Mouse (Mus musculus): Measurements from ENCODE around the gene Cryba4. TPM values are rescaled to one million over a fixed set of nuclear protein-coding genes. Genes with fewer than 3 reads are reported as not detected.
A peak's percentile ranks its signal among the peaks of the same experiment; 100 is the strongest.

Gene Cryba4
- total and polyA plus RNA-seq, 3 experiments = 0.39 to 0.77 TPM; not detected in 1

DNA sequence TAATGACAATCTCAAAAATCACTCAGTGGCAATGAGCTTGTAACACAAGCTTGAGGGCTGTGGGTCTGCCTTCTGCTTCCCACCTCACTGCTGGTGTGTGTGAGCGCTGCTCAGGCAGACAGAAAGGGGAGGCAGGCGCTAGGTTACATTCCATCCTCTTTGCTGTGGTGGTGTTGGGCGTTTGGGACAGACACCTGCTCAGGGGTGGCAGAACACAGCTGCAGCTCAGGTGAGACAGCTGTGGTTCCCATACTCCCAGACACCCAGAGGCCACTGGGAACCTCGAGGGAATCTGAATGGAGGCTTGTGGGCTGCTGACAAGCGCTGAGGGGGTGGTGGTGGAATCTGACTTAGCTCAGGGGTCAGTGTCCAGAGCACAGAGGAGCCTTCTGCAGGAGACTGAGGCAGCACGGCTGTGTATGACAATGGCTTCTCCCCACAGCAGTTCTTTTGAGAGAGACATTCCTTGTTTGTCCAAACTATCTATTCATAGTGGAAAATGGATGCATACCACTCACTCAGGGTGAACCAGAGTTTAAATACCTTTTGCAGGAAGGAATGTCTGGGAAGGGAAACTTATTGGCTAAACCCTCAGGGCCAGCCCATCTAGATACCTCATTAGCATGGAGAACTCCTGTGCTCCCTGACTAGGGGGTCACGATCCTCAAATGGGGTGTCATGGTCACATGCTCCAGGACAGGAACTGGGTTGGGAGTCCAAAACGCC lies 7.3 kb downstream of the Cryba4 start:
- Histone ChIP-seq H3K4me1 (ENCODE audit: control insufficient read depth in 1 of 2, insufficient read depth in 2 of 2, low read length in 2 of 2) (peaks cover 4 to 16% of the 10 kb centered on the region in 2 experiments; a peak in 3 of 4 replicates), H3K9me3 (replicated peaks; ENCODE audit: insufficient read depth, low read length) (no peaks in the 10 kb centered on the region), H3K36me3 (ENCODE audit: control insufficient read depth in 1 of 2, insufficient read depth in 2 of 2, low read length in 2 of 2) (peaks cover 0 to 4% of the 10 kb centered on the region in 2 experiments; a peak in 2 of 4 replicates), H3K9ac (ENCODE audit: control insufficient read depth, low read depth, low read length, poor library complexity, severe bottlenecking) (no peak overlapping the region), H3K27ac (ENCODE audit: control insufficient read depth, low read depth, low read length) (no peak overlapping the region), H3K4me3 (ENCODE audit: control insufficient read depth in 1 of 2, insufficient read depth in 1 of 2, low read depth in 2 of 2, low read length in 2 of 2) (no peak overlapping the region), H3K79me2 (ENCODE audit: control insufficient read depth, insufficient read depth, low read length, poor library complexity) (no peaks in the 10 kb centered on the region), H3K27me3 (ENCODE audit: control insufficient read depth in 1 of 2, insufficient read depth in 2 of 2, low read length in 2 of 2) (no peaks in the 10 kb centered on the region)
- no peak for TF ChIP-seq POLR2AphosphoS5 (IDR thresholded peaks at IDR 0.05; ENCODE audit: borderline replicate concordance, low read depth, low read length)
- no peak for TF ChIP-seq USF1 (IDR thresholded peaks at IDR 0.05; ENCODE audit: low read depth, low read length)
- no peak for TF ChIP-seq E2F4 (IDR thresholded peaks at IDR 0.05; ENCODE audit: borderline replicate concordance, low read depth, low read length)
- no peak for TF ChIP-seq MAZ (IDR thresholded peaks at IDR 0.05; ENCODE audit: low read depth, low read length)
- TF ChIP-seq NRF1 (IDR thresholded peaks at IDR 0.05; ENCODE audit: insufficient read depth, low read depth, low read length, poor library complexity, severe bottlenecking) = no peak
- TF ChIP-seq MAX (IDR thresholded peaks at IDR 0.05; ENCODE audit: low read length) = no peak
- no peak for TF ChIP-seq GABPA (IDR thresholded peaks at IDR 0.05; ENCODE audit: low read depth, low read length)
- no peak for TF ChIP-seq SIN3A (IDR thresholded peaks at IDR 0.05; ENCODE audit: low read length)
- no peak for TF ChIP-seq UBTF (IDR thresholded peaks at IDR 0.05; ENCODE audit: borderline replicate concordance, insufficient read depth, low read depth, low read length)
- TF ChIP-seq TAL1 (IDR thresholded peaks at IDR 0.05; ENCODE audit: low read length) = no peak
- TF ChIP-seq BHLHE40 (IDR thresholded peaks at IDR 0.05; ENCODE audit: borderline replicate concordance, low read depth, low read length) = no peak
- no peak for TF ChIP-seq CTCF (IDR thresholded peaks at IDR 0.05 in 2 of 3, conservative IDR thresholded peaks at IDR 0.05 in 1 of 3; ENCODE audit: control insufficient read depth in 1 of 3, insufficient read depth in 1 of 3, low read depth in 2 of 3, low read length in 3 of 3, poor library complexity in 1 of 3, severe bottlenecking in 1 of 3)
- DNase-seq (ENCODE audit: low read depth, low spot score) = no peak

DNA sequence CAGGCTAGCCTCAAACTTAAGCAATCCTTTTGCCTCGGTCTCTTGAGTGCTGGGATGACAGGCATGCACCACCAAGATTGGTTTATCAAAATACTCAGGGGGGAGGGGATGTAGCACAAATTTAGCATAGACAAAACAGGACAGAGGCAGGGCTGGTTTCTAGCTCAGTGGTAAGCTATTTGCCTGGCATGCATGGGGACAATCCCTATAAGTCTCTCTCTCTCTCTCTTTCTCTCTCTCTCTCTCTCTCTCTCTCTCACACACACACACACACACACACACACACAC lies 8.1 kb downstream of the Cryba4 start:
- TF ChIP-seq NRF1 (IDR thresholded peaks at IDR 0.05; ENCODE audit: insufficient read depth, low read depth, low read length, poor library complexity, severe bottlenecking) = no peak
- no peak for TF ChIP-seq E2F4 (IDR thresholded peaks at IDR 0.05; ENCODE audit: borderline replicate concordance, low read depth, low read length)
- no peak for TF ChIP-seq EP300 (IDR thresholded peaks at IDR 0.05; ENCODE audit: low read depth in 1 of 2, low read length in 2 of 2)
- no peak for TF ChIP-seq RAD21 (IDR thresholded peaks at IDR 0.05; ENCODE audit: low read depth, low read length)
- no peak for TF ChIP-seq HCFC1 (IDR thresholded peaks at IDR 0.05; ENCODE audit: low read depth, low read length)
- TF ChIP-seq ELF1 (IDR thresholded peaks at IDR 0.05; ENCODE audit: low read depth, low read length) = no peak
- no peak for TF ChIP-seq BHLHE40 (IDR thresholded peaks at IDR 0.05; ENCODE audit: borderline replicate concordance, low read depth, low read length)
- TF ChIP-seq GATA1 (IDR thresholded peaks at IDR 0.05; ENCODE audit: low read depth, low read length) = no peak
- TF ChIP-seq TBP (IDR thresholded peaks at IDR 0.05; ENCODE audit: low read depth, low read length) = no peak
- no peak for TF ChIP-seq GABPA (IDR thresholded peaks at IDR 0.05; ENCODE audit: low read depth, low read length)
- TF ChIP-seq CTCF (IDR thresholded peaks at IDR 0.05 in 2 of 3, conservative IDR thresholded peaks at IDR 0.05 in 1 of 3; ENCODE audit: control insufficient read depth in 1 of 3, insufficient read depth in 1 of 3, low read depth in 2 of 3, low read length in 3 of 3, poor library complexity in 1 of 3, severe bottlenecking in 1 of 3) = no peak
- TF ChIP-seq CHD2 (IDR thresholded peaks at IDR 0.05; ENCODE audit: low read length) = no peak
- TF ChIP-seq MAZ (IDR thresholded peaks at IDR 0.05; ENCODE audit: low read depth, low read length) = no peak
- TF ChIP-seq JUND (IDR thresholded peaks at IDR 0.05; ENCODE audit: low read depth, low read length) = no peak
- no peak for TF ChIP-seq ZNF384 (IDR thresholded peaks at IDR 0.05; ENCODE audit: low read depth, low read length)
- H3K4me3 ChIP-seq (ENCODE audit: control insufficient read depth in 1 of 2, insufficient read depth in 1 of 2, low read depth in 2 of 2, low read length in 2 of 2) = no peak overlapping the region
- H3K9ac ChIP-seq (ENCODE audit: control insufficient read depth, low read depth, low read length, poor library complexity, severe bottlenecking) = no peak overlapping the region
- H3K79me2 ChIP-seq (ENCODE audit: control insufficient read depth, insufficient read depth, low read length, poor library complexity) = no peaks in the 10 kb centered on the region
- no peaks in the 10 kb centered on the region for H3K27me3 ChIP-seq (ENCODE audit: control insufficient read depth in 1 of 2, insufficient read depth in 2 of 2, low read length in 2 of 2)
- DNase-seq (ENCODE audit: low read depth, low spot score) = no peak
- peak overlapping the region; percentile 91 for H3K27ac ChIP-seq (ENCODE audit: control insufficient read depth, low read depth, low read length)
- H3K9me3 ChIP-seq (replicated peaks; ENCODE audit: insufficient read depth, low read length) = no peaks in the 10 kb centered on the region
- H3K4me1 ChIP-seq (ENCODE audit: control insufficient read depth in 1 of 2, insufficient read depth in 2 of 2, low read length in 2 of 2) = peaks cover 4 to 16% of the 10 kb centered on the region in 2 experiments; a peak in 3 of 4 replicates
- H3K36me3 ChIP-seq (ENCODE audit: control insufficient read depth in 1 of 2, insufficient read depth in 2 of 2, low read length in 2 of 2) = peaks cover 0 to 4% of the 10 kb centered on the region in 2 experiments; a peak in 2 of 4 replicates
